Mouse (Mus musculus) erythroblast, embryonic 14.5 days (primary cell): ENCODE measurements around the gene D13Ertd608e.
"Not testable (repeated sequence)": the region's sequence is repeated elsewhere in the genome, so short reads cannot be mapped to it uniquely, and the experiment has no call there.

ENCODE experiments used
- GATA1 ChIP-seq: IDR thresholded peaks from 2 replicates; pipeline ENCODE4 v1.6.1; 2012; ENCODE audit warnings: low read length, inconsistent platforms, mixed read lengths
- TAL1 ChIP-seq: IDR thresholded peaks from 3 replicates; pipeline ENCODE4 v1.6.1; 2012; ENCODE audit warnings: low read length, inconsistent platforms, mixed read lengths

- not testable (repeated sequence) for TF ChIP-seq TAL1, GATA1
Measured at GRCm38 (mm10) chr13:119836324-119836811, 562 bp downstream of the D13Ertd608e start.
